Mouse (Mus musculus) heart, embryonic 16.5 days (tissue): Measurements from ENCODE around the gene Erg. TPM values are rescaled to one million over a fixed set of nuclear protein-coding genes. Genes with fewer than 3 reads are reported as not detected.

Experiments used
- ATAC-seq: fragments of 200-750 bp; cut with Nextera tagmentation; replicated peaks from 2 replicates; pipeline ENCODE4 v1.8.0; 2017; ENCODE audit warnings: moderate number of reproducible peaks; ENCODE audit not compliant: insufficient read depth, low FRiP score; ENCODE audit errors: extremely low read depth
- H3K27ac ChIP-seq: fragments of 300-500 bp; sonication (generic); 2 replicates; pipeline ENCODE4 v1.5.1; 2014; ENCODE audit warnings: mild to moderate bottlenecking, low read length, control low read depth, moderate library complexity
- H3K27me3 ChIP-seq: fragments of 300-500 bp; sonication (generic); 2 replicates; pipeline ENCODE4 v1.6.1; 2014; ENCODE audit warnings: low read length, mixed read lengths; ENCODE audit not compliant: control insufficient read depth, insufficient read depth
- H3K36me3 ChIP-seq: fragments of 300-500 bp; sonication (generic); 2 replicates; pipeline ENCODE4 v1.6.1; 2014; ENCODE audit not compliant: control insufficient read depth, insufficient read depth
- H3K4me1 ChIP-seq: fragments of 300-500 bp; sonication (generic); 2 replicates; pipeline ENCODE4 v1.6.1; 2014; ENCODE audit warnings: low read length, mixed read lengths; ENCODE audit not compliant: control insufficient read depth, insufficient read depth
- H3K4me2 ChIP-seq: fragments of 300-500 bp; sonication (generic); 2 replicates; pipeline ENCODE4 v1.6.1; 2014; ENCODE audit warnings: low read depth, mild to moderate bottlenecking, control low read depth, low read length
- H3K4me3 ChIP-seq: fragments of 300-500 bp; sonication (generic); 2 replicates; pipeline ENCODE4 v1.5.1; 2014; ENCODE audit warnings: mild to moderate bottlenecking, control low read depth, low read length
- H3K9ac ChIP-seq: fragments of 300-500 bp; sonication (generic); 2 replicates; pipeline ENCODE4 v1.6.1; 2014; ENCODE audit warnings: low read length, control low read depth
- H3K9me3 ChIP-seq: fragments of 300-500 bp; sonication (generic); replicated peaks from 2 replicates; pipeline ENCODE4 v1.6.1; 2016; ENCODE audit warnings: low read length; ENCODE audit not compliant: control insufficient read depth
- WGBS: fragments of 180-500 bp; shearing (Covaris S2); extraction: QIAGEN DNeasy Blood & Tissue Kit; methylation state at CpG from one replicate; pipeline ENCODE4 v1.1.7; 2014; 5-methylcytosine and 5-hydroxymethylcytosine counted together
- polyA plus RNA-seq: library from polyadenylated mRNA; unstranded; fragments of >200 nt; fragmentation: Nextera tagmentation; extraction: Ambion mirVana; gene quantifications from 2 replicates; pipeline ENCODE4 v1.2.1, GENCODE M21; 2015

Gene Erg
- polyA plus RNA-seq, 1 experiment from 2014 or later = 6.8 TPM

DNA sequence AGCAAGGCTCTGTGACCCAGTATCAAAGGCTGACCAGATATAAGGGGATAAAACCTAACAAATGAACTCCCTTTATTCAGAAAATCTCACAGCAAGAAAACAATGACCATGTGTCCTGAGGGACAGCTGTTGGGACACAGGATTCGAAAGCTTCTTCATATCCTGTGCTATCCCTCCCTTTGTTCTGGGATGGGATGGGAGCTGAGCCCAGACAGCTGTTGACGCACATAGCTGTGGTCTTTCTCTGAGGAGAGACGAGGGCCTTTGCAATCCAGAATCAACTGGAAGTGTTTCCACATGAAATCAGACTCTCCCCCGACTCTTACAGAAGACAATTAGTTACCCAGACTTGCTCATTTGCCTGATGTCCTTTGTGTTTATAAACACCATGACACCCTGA, 29.6 kb downstream of the Erg start:
- Histone ChIP-seq H3K4me2 (no peak overlapping the region), H3K9ac (no peak overlapping the region), H3K36me3 (no peaks in the 10 kb centered on the region), H3K4me3 (no peak overlapping the region), H3K9me3 (no peaks in the 10 kb centered on the region), H3K4me1 (no peaks in the 10 kb centered on the region), H3K27me3 (no peaks in the 10 kb centered on the region), H3K27ac (no peak overlapping the region)
- 68% methylated on average over 4 of the region's 4 CpGs for WGBS
- no peak for ATAC-seq

DNA sequence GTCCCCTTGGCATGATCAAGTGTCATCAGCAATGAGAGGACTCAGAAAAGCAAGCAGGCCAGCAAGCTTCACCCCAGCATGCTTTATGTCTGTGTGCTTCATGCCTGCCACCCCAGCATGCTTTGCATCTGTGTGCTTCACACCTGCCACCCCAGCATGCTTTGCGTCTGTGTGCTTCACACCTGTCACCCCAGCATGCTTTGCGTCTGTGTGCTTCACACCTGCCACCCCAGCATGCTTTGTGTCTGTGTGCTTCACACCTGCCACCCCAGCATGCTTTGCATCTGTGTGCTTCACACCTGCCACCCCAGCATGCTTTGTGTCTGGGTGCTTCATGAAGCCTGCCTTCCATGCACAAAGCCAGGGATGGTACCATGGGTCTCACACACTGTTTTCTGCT, 33.3 kb downstream of the Erg start:
- ATAC-seq = no peak
- Histone ChIP-seq H3K9ac (no peak overlapping the region), H3K27me3 (no peaks in the 10 kb centered on the region), H3K9me3 (no peaks in the 10 kb centered on the region), H3K4me2 (no peak overlapping the region), H3K27ac (no peak overlapping the region), H3K36me3 (no peaks in the 10 kb centered on the region), H3K4me3 (no peak overlapping the region), H3K4me1 (no peaks in the 10 kb centered on the region)
- WGBS = 83% methylated on average over 2 of the region's 2 CpGs

DNA sequence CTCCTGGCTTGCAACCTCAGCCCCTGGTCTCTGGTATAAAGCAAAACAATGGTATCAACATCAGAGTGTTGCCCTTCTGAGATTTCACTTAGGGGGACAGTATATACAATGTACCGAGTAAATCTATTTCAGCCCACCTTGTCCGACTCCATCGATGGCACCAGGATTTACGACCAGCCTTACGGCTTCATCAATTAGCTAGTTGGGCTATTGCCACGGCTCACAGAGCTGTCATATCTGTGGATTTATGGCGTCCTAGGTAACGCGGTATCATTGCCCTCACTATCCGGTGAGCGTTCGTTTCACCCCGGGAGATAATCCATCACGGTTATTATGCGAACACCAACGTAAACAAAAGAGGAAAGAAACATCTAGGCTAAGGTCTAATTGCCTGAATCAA, 33.9 kb downstream of the Erg start:
- Histone ChIP-seq H3K9me3 (no peaks in the 10 kb centered on the region), H3K4me1 (no peaks in the 10 kb centered on the region), H3K9ac (no peak overlapping the region), H3K4me2 (no peak overlapping the region), H3K36me3 (no peaks in the 10 kb centered on the region), H3K27me3 (no peaks in the 10 kb centered on the region), H3K27ac (no peak overlapping the region), H3K4me3 (no peak overlapping the region)
- 74% methylated on average over 16 of the region's 16 CpGs for WGBS
- ATAC-seq = no peak

DNA sequence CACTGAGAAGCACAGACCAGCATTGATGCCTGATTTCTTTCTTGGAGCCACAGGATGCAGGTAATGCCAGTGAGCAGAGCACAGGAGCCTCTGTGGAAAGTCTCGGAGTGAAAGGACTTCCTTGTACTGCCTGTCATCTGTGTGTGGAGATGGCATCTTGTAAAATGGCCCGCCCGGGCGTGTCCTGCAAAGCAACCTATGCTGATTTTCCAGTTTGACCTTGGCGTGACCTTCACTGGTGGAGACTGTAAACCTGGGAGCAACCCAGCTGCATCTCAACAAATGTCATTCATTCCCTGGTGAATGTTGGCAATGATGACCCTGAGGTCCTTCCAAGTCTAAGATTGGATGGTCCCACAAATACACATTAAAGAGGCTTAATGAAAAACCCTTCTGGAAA, 35.9 kb downstream of the Erg start:
- Histone ChIP-seq H3K9me3 (no peaks in the 10 kb centered on the region), H3K27ac (no peak overlapping the region), H3K4me2 (no peak overlapping the region), H3K4me1 (no peaks in the 10 kb centered on the region), H3K4me3 (no peak overlapping the region), H3K36me3 (no peaks in the 10 kb centered on the region), H3K9ac (no peak overlapping the region), H3K27me3 (no peaks in the 10 kb centered on the region)
- no peak for ATAC-seq
- 84% methylated on average over 5 of the region's 5 CpGs for whole genome bisulfite sequencing

DNA sequence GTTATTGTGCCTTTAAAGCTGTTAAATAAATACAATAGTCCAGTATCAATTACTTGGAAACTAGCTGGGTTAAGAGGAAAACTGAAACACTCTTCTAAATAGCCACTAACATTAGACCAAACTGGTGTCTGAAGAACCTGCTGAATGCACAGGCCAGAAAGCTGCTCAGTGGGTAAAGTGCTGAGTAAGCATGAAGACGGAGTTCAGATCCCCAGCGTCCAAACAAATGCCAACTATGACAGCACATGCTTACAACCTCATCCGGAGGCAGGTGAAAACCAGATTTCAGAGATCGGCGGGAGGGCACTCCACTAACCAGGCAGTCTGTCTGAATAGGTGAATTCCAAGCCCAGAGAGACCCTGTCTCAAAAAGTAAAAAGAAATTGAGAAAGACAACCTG, 41.6 kb downstream of the Erg start:
- Histone ChIP-seq H3K4me1 (no peaks in the 10 kb centered on the region), H3K36me3 (no peaks in the 10 kb centered on the region), H3K4me3 (no peak overlapping the region), H3K4me2 (no peak overlapping the region), H3K27ac (no peak overlapping the region), H3K27me3 (no peaks in the 10 kb centered on the region), H3K9ac (no peak overlapping the region), H3K9me3 (no peaks in the 10 kb centered on the region; the same call in 1 of the 2 replicates)
- 84% methylated on average over 5 of the region's 5 CpGs for WGBS
- no peak for ATAC-seq

DNA sequence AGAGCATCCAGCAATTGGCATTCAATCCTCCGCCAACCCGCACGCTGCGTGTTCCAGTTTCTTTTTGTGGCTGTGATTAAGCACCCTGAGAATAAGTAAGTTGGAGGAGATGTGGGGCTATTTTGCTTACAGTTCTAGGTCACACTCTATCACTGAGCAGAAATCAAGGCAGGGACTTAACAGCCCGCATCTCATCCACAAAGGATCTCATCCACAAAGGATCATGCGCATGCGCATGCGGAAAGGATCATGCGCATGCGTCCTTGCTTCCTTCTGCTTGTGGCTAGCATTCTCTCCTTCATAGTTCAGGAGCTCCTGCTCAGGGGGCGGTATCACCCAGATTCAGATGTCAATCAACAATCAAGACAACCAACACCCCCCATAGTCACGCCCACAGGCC, 42.9 kb downstream of the Erg start:
- no peak overlapping the region for H3K4me2 ChIP-seq
- H3K4me1 ChIP-seq = no peaks in the 10 kb centered on the region
- no peak overlapping the region for H3K4me3 ChIP-seq
- 88% methylated on average over 12 of the region's 12 CpGs for WGBS
- no peaks in the 10 kb centered on the region for H3K36me3 ChIP-seq
- no peak overlapping the region for H3K9ac ChIP-seq
- H3K27me3 ChIP-seq = no peaks in the 10 kb centered on the region
- no peaks in the 10 kb centered on the region; the same call in 1 of the 2 replicates for H3K9me3 ChIP-seq
- H3K27ac ChIP-seq = no peak overlapping the region
- ATAC-seq = no peak

DNA sequence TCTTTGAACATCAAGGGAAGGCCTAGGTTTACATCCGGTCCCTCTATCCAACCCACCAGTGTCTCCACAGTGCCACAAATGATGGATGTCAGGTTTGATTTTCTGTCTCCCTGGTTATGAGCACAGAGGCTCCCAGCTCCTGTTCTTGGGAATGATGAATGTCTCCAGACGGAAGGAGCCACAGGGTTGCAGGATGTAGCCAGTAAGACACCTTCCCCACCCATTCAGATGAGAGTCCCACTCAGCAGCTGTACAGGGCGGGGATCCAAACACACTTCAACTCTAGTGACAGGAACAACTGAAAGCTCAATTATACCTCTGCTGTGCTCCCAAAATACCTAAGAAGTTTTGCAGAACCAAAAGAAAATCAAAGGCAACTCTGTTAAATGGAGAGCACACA, 51.2 kb downstream of the Erg start:
- ATAC-seq = no peak
- no peaks in the 10 kb centered on the region for H3K36me3 ChIP-seq

GRCm38 (mm10) chr16:95532387-95533077, 53.9 kb downstream of the Erg start:
- 78% methylated on average over 13 of the region's 13 CpGs for WGBS
- no peak overlapping the region for H3K27ac ChIP-seq
- no peaks in the 10 kb centered on the region for H3K36me3 ChIP-seq
- H3K4me2 ChIP-seq = no peak overlapping the region
- ATAC-seq = no peak
- no peak overlapping the region for H3K4me3 ChIP-seq
- H3K9me3 ChIP-seq = no peaks in the 10 kb centered on the region
- H3K4me1 ChIP-seq = no peaks in the 10 kb centered on the region
- no peak overlapping the region for H3K9ac ChIP-seq
- H3K27me3 ChIP-seq = no peaks in the 10 kb centered on the region

More for the DNA sequence above, 51.2 kb downstream of the Erg start:
- Histone ChIP-seq H3K27me3 (no peaks in the 10 kb centered on the region), H3K27ac (no peak overlapping the region), H3K4me1 (no peaks in the 10 kb centered on the region), H3K9me3 (no peaks in the 10 kb centered on the region), H3K4me3 (no peak overlapping the region), H3K4me2 (no peak overlapping the region), H3K9ac (no peak overlapping the region)
- WGBS = 69% methylated on average over 3 of the region's 3 CpGs

- no peak overlapping the region for H3K9ac ChIP-seq
- H3K27me3 ChIP-seq = no peaks in the 10 kb centered on the region
- ATAC-seq = no peak
- no peaks in the 10 kb centered on the region for H3K36me3 ChIP-seq
- no peaks in the 10 kb centered on the region for H3K9me3 ChIP-seq
- no peak overlapping the region for H3K4me3 ChIP-seq
- WGBS = 90% methylated on average over 2 of the region's 2 CpGs
- no peak overlapping the region for H3K27ac ChIP-seq
- no peak overlapping the region for H3K4me2 ChIP-seq
- no peaks in the 10 kb centered on the region for H3K4me1 ChIP-seq
Observed at GRCm38 (mm10) chr16:95527561-95527960, 58.8 kb downstream of the Erg start.
